Mouse (Mus musculus) bone marrow macrophage, adult 2 months (primary cell): ENCODE measurements around the gene Nudt14.

Experiments
- CTCF ChIP-seq: IDR thresholded peaks from 2 replicates; pipeline ENCODE4 v1.5.1; 2012; ENCODE audit warnings: low read depth, mild to moderate bottlenecking, low read length, moderate library complexity
- POLR2A ChIP-seq: IDR thresholded peaks from 2 replicates; pipeline ENCODE4 v1.6.1; 2012; ENCODE audit warnings: mild to moderate bottlenecking, low read depth, low read length, borderline replicate concordance

DNA sequence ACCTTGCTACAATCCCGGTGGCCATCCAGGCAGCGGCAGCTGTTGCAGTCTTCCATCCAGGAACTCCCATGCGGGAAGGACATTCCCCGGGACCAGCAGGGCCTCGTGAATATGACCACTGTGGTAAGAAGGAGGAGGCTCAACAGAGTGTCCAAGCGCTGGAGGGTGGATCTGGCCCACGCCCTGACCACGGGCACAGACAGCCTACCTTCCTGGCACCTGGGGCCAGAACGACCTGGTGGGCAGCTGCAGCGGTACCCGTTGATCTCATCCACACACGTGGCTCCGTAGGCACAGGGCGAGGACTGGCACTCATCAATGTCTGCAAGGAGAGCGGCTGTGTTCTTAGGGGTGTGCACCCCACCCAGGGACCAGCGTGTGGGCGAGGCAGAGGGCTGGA is 30.2 kb downstream of the Nudt14 start:
- TF ChIP-seq CTCF: no peak
- no peak for TF ChIP-seq POLR2A
